Mouse (Mus musculus) CH12.LX (cell line): ENCODE results near the gene B4gat1.

Source experiments
- BHLHE40 ChIP-seq: IDR thresholded peaks from 2 replicates; pipeline ENCODE4 v1.6.1; 2011; ENCODE audit warnings: mild to moderate bottlenecking, low read depth, low read length, improper control_type of control experiment
- HCFC1 ChIP-seq: IDR thresholded peaks from 2 replicates; pipeline ENCODE4 v1.6.1; 2012; ENCODE audit warnings: low read depth, mild to moderate bottlenecking, inconsistent platforms, low read length, improper control_type of control experiment
- KAT2A ChIP-seq: IDR thresholded peaks from 2 replicates; pipeline ENCODE4 v1.6.1; 2012; ENCODE audit warnings: low read length, improper control_type of control experiment, inconsistent platforms; ENCODE audit not compliant: insufficient replicate concordance
- POLR2A ChIP-seq: IDR thresholded peaks from 2 replicates; pipeline ENCODE4 v1.6.1; 2011; ENCODE audit warnings: low read depth, mild to moderate bottlenecking, improper control_type of control experiment, low read length
- SIN3A ChIP-seq: IDR thresholded peaks from 2 replicates; pipeline ENCODE4 v1.6.1; 2012; ENCODE audit warnings: low read length, improper control_type of control experiment, inconsistent platforms
- TBP ChIP-seq: conservative IDR thresholded peaks from 2 replicates; pipeline ENCODE4 v1.6.1; 2011; ENCODE audit warnings: low read depth, low read length, improper control_type of control experiment
- ZNF384 ChIP-seq: IDR thresholded peaks from 2 replicates; pipeline ENCODE4 v1.6.1; 2012; ENCODE audit warnings: low read depth, low read length, improper control_type of control experiment, inconsistent platforms

DNA sequence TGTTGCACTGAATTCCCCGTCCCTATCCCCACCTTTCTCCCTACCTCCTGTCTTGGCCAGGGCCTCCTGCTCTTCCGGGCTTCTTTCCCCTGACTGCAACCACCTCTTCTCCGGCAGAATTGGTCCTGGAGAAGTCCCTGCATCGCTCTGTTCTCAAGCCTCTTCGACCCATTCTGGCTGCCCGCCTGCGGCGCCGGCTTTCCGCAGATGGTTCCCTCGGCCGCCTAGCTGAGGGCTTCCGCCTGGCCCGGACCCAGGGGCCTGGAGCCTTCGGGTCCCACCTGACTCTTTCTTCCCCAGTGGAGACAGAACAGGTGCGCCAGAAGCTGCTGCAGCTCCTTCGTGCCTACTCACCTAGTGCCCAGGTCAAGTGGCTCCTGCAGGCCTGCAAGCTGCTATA is 14.2 kb downstream of the B4gat1 start:
- TF ChIP-seq BHLHE40 (no peak), POLR2A (no peak), KAT2A (no peak), SIN3A (no peak), HCFC1 (no peak), ZNF384 (no peak), TBP (no peak)
